Mouse (Mus musculus) heart, embryonic 11.5 days (tissue): Measurements from ENCODE around the gene Gm49354. TPM values are rescaled to one million over a fixed set of nuclear protein-coding genes. Genes with fewer than 3 reads are reported as not detected.
"Not testable (repeated sequence)": the region's sequence is repeated elsewhere in the genome, so short reads cannot be mapped to it uniquely, and the experiment has no call there.

Experiments
- ATAC-seq: fragments of 200-750 bp; cut with Nextera tagmentation; replicated peaks from 2 replicates; pipeline ENCODE4 v1.8.0; 2017; ENCODE audit warnings: moderate library complexity; ENCODE audit not compliant: insufficient number of reproducible peaks, low FRiP score, low TSS enrichment
- H3K27ac ChIP-seq: fragments of 300-500 bp; sonication (generic); 2 replicates; pipeline ENCODE4 v1.5.1; 2014; ENCODE audit warnings: mild to moderate bottlenecking, low read depth, low read length
- H3K27me3 ChIP-seq: fragments of 300-500 bp; sonication (generic); 2 replicates; pipeline ENCODE4 v1.6.1; 2014; ENCODE audit warnings: mild to moderate bottlenecking, low read length, mixed read lengths; ENCODE audit not compliant: control insufficient read depth, insufficient read depth
- H3K36me3 ChIP-seq: fragments of 300-500 bp; sonication (generic); 2 replicates; pipeline ENCODE4 v1.6.1; 2014; ENCODE audit warnings: mild to moderate bottlenecking, low read length, moderate library complexity, mixed read lengths; ENCODE audit not compliant: control insufficient read depth, insufficient read depth
- H3K4me1 ChIP-seq: fragments of 300-500 bp; sonication (generic); 2 replicates; pipeline ENCODE4 v1.6.1; 2014; ENCODE audit warnings: low read length; ENCODE audit not compliant: control insufficient read depth, insufficient read depth
- H3K4me2 ChIP-seq: fragments of 300-500 bp; sonication (generic); 2 replicates; pipeline ENCODE4 v1.6.1; 2014; ENCODE audit warnings: mild to moderate bottlenecking, moderate library complexity
- H3K4me3 ChIP-seq: fragments of 300-500 bp; sonication (generic); 2 replicates; pipeline ENCODE4 v1.5.1; 2014; ENCODE audit warnings: low read depth, low read length
- H3K9ac ChIP-seq: fragments of 300-500 bp; sonication (generic); 2 replicates; pipeline ENCODE4 v1.6.1; 2014; ENCODE audit warnings: mild to moderate bottlenecking, low read depth, low read length, moderate library complexity
- H3K9me3 ChIP-seq: fragments of 300-500 bp; sonication (generic); replicated peaks from 2 replicates; pipeline ENCODE4 v1.6.1; 2016; ENCODE audit warnings: low read length; ENCODE audit not compliant: control insufficient read depth
- WGBS: fragments of 180-500 bp; shearing (Covaris S2); extraction: QIAGEN DNeasy Blood & Tissue Kit; methylation state at CpG from one replicate; pipeline ENCODE4 v1.1.7; 2014; ENCODE audit not compliant: insufficient replicate concordance; 5-methylcytosine and 5-hydroxymethylcytosine counted together
- polyA plus RNA-seq: library from polyadenylated mRNA; unstranded; fragments of >200 nt; fragmentation: Nextera tagmentation; extraction: Ambion mirVana; gene quantifications from 2 replicates; pipeline ENCODE4 v1.2.1, GENCODE M21; 2014

The Gm49354 gene
- polyA plus RNA-seq, 1 experiment from 2014 or later, result not detected

DNA sequence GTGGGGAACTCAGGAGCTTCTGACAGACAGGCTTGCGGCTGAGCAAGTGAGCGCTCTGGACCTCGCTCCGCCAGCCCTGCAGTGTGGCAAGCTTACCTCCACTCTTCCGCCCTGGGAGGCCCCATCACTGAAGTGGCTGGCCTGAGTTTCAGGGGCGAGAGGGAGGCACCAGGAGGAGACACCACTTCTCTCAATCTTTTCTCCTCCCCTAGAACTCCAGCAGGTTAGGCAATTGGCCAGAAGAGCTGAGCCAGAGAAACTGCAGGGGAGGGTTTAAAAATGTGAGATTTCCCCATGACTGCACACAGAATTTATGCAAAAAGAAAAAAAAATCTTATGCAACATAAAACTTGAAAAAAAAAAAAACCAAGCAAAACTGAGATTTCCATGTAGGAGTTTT is 19.0 kb upstream of the Gm49354 start:
- 72% methylated on average over 6 of the region's 6 CpGs for WGBS
- Histone ChIP-seq H3K9ac (no peak overlapping the region), H3K4me1 (no peaks in the 10 kb centered on the region), H3K9me3 (no peaks in the 10 kb centered on the region), H3K27me3 (no peaks in the 10 kb centered on the region), H3K4me2 (no peak overlapping the region), H3K27ac (no peak overlapping the region), H3K4me3 (no peak overlapping the region), H3K36me3 (peaks cover 63% of the 10 kb centered on the region)
- ATAC-seq, result no peak

DNA sequence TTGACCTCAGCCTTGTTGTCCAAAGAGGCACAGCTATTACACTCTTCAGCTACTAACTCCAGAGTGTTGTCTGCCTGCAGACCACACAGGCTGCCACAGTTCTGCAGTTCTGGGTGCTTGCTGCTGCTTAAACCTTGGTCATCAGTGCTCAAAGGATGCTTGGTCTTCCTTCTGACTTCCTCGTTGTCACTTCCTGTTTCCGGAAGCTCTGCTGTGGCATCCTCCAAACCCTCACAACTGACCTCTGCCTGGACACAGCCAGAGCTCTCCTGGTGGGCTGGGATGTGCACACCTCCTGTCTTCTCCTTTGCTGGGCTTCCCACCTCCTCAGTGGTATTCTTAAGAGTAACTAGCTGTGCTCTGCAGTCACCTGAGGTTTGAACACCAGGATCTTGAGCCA is 18.0 kb upstream of the Gm49354 start:
- Histone ChIP-seq H3K4me3 (no peak overlapping the region), H3K36me3 (peaks cover 57% of the 10 kb centered on the region), H3K9me3 (no peaks in the 10 kb centered on the region), H3K27me3 (no peaks in the 10 kb centered on the region), H3K27ac (no peak overlapping the region), H3K4me2 (no peak overlapping the region), H3K9ac (no peak overlapping the region), H3K4me1 (no peaks in the 10 kb centered on the region)
- ATAC-seq, result no peak
- 78% methylated on average over 2 of the region's 2 CpGs for WGBS

DNA sequence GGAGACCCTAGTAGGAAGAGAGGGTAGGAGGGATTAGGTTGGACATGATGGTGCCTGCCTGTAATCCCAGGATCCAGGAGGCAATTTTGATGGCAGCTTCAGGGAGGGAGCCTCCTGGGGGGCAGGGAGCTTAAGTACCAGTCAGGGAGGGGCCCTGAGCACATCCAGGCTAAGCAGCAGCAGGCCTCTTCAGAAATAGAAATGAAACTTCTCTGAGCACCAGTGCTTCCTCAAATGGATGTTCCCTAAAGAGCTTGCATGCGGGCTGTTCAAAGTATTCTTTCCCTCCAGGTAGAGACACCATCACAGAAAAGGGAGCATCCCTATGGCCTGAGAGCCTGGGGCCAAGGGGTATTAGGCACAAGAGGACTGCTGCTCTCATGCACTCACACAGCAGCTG is 16.3 kb upstream of the Gm49354 start:
- no peak for ATAC-seq
- H3K4me3 ChIP-seq, result no peak overlapping the region
- peaks cover 43% of the 10 kb centered on the region for H3K36me3 ChIP-seq
- H3K4me2 ChIP-seq, result no peak overlapping the region
- no peak overlapping the region for H3K27ac ChIP-seq
- no peaks in the 10 kb centered on the region for H3K27me3 ChIP-seq
- H3K9me3 ChIP-seq, result no peaks in the 10 kb centered on the region
- H3K4me1 ChIP-seq, result no peaks in the 10 kb centered on the region
- WGBS, result 100% methylated on average over 1 of the region's 1 CpGs
- no peak overlapping the region for H3K9ac ChIP-seq

DNA sequence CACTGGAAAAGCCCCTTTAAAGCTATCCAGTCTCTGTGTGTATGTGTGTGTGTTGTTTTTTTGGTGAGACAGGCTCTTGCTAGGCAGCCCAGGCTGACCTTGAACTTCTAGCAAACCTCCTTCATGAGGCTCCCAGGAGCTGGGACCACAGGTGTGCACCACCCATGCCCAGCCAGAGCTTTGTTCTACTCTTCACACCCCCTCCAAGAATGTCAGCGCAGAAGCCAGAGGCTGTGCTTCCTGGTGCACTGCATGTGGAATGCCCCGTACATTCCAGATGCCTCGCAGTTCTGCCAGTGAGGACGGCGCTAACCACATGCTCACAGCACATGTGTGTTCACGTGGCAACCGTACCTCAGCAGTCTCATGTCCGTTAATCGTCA is 14.4 kb upstream of the Gm49354 start:
- H3K27ac ChIP-seq, result peak overlapping the region; percentile 37
- 90% methylated on average over 9 of the region's 9 CpGs for WGBS
- no peak overlapping the region for H3K9ac ChIP-seq
- H3K4me1 ChIP-seq, result no peaks in the 10 kb centered on the region
- H3K4me2 ChIP-seq, result no peak overlapping the region
- H3K36me3 ChIP-seq, result peaks cover 48% of the 10 kb centered on the region
- no peak overlapping the region for H3K4me3 ChIP-seq
- no peaks in the 10 kb centered on the region for H3K9me3 ChIP-seq
- H3K27me3 ChIP-seq, result no peaks in the 10 kb centered on the region
- no peak for ATAC-seq

- H3K4me3 ChIP-seq, result no peak overlapping the region
These were observed 13.9 kb upstream of the Gm49354 start for GRCm38 (mm10) chr13:59795807-59796465.

DNA sequence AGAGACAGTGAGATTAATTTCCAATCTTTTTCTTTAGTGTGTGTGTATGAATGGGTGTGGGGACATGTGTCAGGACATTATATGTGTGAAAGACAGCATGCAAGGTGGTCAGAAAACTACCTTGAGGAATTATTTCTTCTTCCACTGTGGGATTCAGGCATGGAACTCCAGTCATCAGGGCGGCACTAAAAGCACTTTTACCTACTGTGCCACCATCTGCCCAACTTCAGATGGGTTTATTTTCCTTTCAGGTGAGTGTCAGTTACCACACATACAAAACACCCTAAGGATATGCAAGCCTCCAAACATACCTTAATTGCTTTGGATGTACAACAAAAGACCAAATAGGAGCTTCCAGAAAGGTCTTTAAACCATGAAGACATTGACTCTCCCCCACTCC is 12.7 kb upstream of the Gm49354 start:
- no peak overlapping the region for H3K27ac ChIP-seq
- no peak overlapping the region for H3K4me3 ChIP-seq

More at GRCm38 (mm10) chr13:59795807-59796465, 13.9 kb upstream of the Gm49354 start:
- peaks cover 50% of the 10 kb centered on the region for H3K36me3 ChIP-seq
- peak overlapping the region; percentile 37 for H3K27ac ChIP-seq
- 85% methylated on average over 6 of the region's 6 CpGs for WGBS
- no peak overlapping the region for H3K9ac ChIP-seq
- H3K4me1 ChIP-seq, result no peaks in the 10 kb centered on the region
- no peaks in the 10 kb centered on the region for H3K27me3 ChIP-seq
- H3K4me2 ChIP-seq, result no peak overlapping the region
- peak; percentile 80 for ATAC-seq
- H3K9me3 ChIP-seq, result no peaks in the 10 kb centered on the region

GRCm38 (mm10) chr13:59779744-59780264 is 2.2 kb downstream of the Gm49354 start:
- ATAC-seq, H3K4me3 ChIP-seq, H3K4me1 ChIP-seq, H3K9ac ChIP-seq, H3K27me3 ChIP-seq, H3K4me2 ChIP-seq, H3K9me3 ChIP-seq, H3K27ac ChIP-seq: not testable (repeated sequence)
- 96% methylated on average over 1 of the region's 1 CpGs for WGBS
- H3K36me3 ChIP-seq, result peaks cover 43% of the 10 kb centered on the region

More for the DNA sequence above, 12.7 kb upstream of the Gm49354 start:
- H3K4me1 ChIP-seq, result no peaks in the 10 kb centered on the region
- H3K9me3 ChIP-seq, result no peaks in the 10 kb centered on the region
- no peak overlapping the region for H3K4me2 ChIP-seq
- peaks cover 47% of the 10 kb centered on the region for H3K36me3 ChIP-seq
- WGBS, result 90% methylated on average over 1 of the region's 1 CpGs
- H3K9ac ChIP-seq, result no peak overlapping the region
- no peak for ATAC-seq
- H3K27me3 ChIP-seq, result no peaks in the 10 kb centered on the region

GRCm38 (mm10) chr13:59779213-59779612 is 2.8 kb downstream of the Gm49354 start:
- WGBS, result 89% methylated on average over 4 of the region's 4 CpGs
- H3K4me1 ChIP-seq, result no peaks in the 10 kb centered on the region

GRCm38 (mm10) chr13:59775168-59775567 is 6.9 kb downstream of the Gm49354 start:
- Histone ChIP-seq H3K36me3 (peaks cover 11% of the 10 kb centered on the region), H3K27me3 (no peaks in the 10 kb centered on the region), H3K27ac (no peak overlapping the region), H3K4me3 (no peak overlapping the region), H3K9ac (no peak overlapping the region), H3K9me3 (no peaks in the 10 kb centered on the region), H3K4me2 (no peak overlapping the region), H3K4me1 (peaks cover 13% of the 10 kb centered on the region)
- no peak for ATAC-seq
- WGBS, result 81% methylated on average over 3 of the region's 3 CpGs

More at GRCm38 (mm10) chr13:59779213-59779612, 2.8 kb downstream of the Gm49354 start:
- H3K27ac ChIP-seq, result no peak overlapping the region
- H3K9ac ChIP-seq, result no peak overlapping the region
- no peak overlapping the region for H3K4me3 ChIP-seq
- ATAC-seq, result no peak
- H3K36me3 ChIP-seq, result peaks cover 43% of the 10 kb centered on the region
- H3K4me2 ChIP-seq, result no peak overlapping the region
- H3K27me3 ChIP-seq, result no peaks in the 10 kb centered on the region
- no peaks in the 10 kb centered on the region for H3K9me3 ChIP-seq
